Mouse (Mus musculus): ENCODE data around the gene Fam110a. TPM values are rescaled to one million over a fixed set of nuclear protein-coding genes. Genes with fewer than 3 reads are reported as not detected.

Fam110a gene
- polyA plus RNA-seq, 1 experiment: 8.9 TPM

- WGBS: 17% methylated on average over 35 of the region's 35 CpGs
- DNase-seq: peak; percentile 57 to 76
- TF ChIP-seq CTCF (IDR thresholded peaks at IDR 0.05; ENCODE audit: borderline replicate concordance, insufficient read depth, low read depth, low read length): peak; percentile 80
- no peak for TF ChIP-seq POLR2A (IDR thresholded peaks at IDR 0.05; ENCODE audit: borderline replicate concordance, insufficient read depth, low read length)
These were observed 16.5 kb upstream of the Fam110a start, which contains the start of gene Slc52a3 for GRCm38 (mm10) chr2:151996229-151997189. TSS of gene Slc52a3 (plus strand) at chr2:151996511.

GRCm38 (mm10) chr2:151994350-151995122 lies 14.5 kb upstream of the Fam110a start:
- DNase-seq: peak; percentile 54 to 80
- H3K4me3 ChIP-seq (replicated peaks; ENCODE audit: insufficient read depth, low read depth, low read length): no peak overlapping the region
- H3K27ac ChIP-seq (ENCODE audit: insufficient read depth, low read length): no peak overlapping the region
- TF ChIP-seq CTCF (IDR thresholded peaks at IDR 0.05; ENCODE audit: borderline replicate concordance, insufficient read depth, low read depth, low read length) (peak; percentile 92), POLR2A (IDR thresholded peaks at IDR 0.05; ENCODE audit: borderline replicate concordance, insufficient read depth, low read length) (no peak)
- H3K27me3 ChIP-seq (ENCODE audit: control insufficient read depth, insufficient read depth, low read length): no peaks in the 10 kb centered on the region; the same call in 1 of the 2 replicates
- WGBS: 21% methylated on average over 22 of the region's 22 CpGs
- H3K4me1 ChIP-seq (ENCODE audit: control insufficient read depth, insufficient read depth, low read length): peaks cover 5% of the 10 kb centered on the region; the same call in 1 of the 2 replicates

More at GRCm38 (mm10) chr2:151996229-151997189, 16.5 kb upstream of the Fam110a start, which contains the start of gene Slc52a3:
- no peak within 1 kb of the TSS for H3K27ac ChIP-seq (ENCODE audit: insufficient read depth, low read length)
- no peak within 1 kb of the TSS for H3K4me3 ChIP-seq (replicated peaks; ENCODE audit: insufficient read depth, low read depth, low read length)
- no peaks in the 10 kb centered on the region; the same call in 1 of the 2 replicates for H3K27me3 ChIP-seq (ENCODE audit: control insufficient read depth, insufficient read depth, low read length)
- H3K4me1 ChIP-seq (ENCODE audit: control insufficient read depth, insufficient read depth, low read length): no peaks in the 10 kb centered on the region; the same call in 1 of the 2 replicates

- DNase-seq: no peak
- WGBS: 35% methylated on average over 5 of the region's 5 CpGs
- Histone ChIP-seq H3K27me3 (ENCODE audit: control insufficient read depth, insufficient read depth, low read length) (no peaks in the 10 kb centered on the region), H3K4me1 (ENCODE audit: control insufficient read depth, insufficient read depth, low read length) (peaks cover 5% of the 10 kb centered on the region; the same call in 1 of the 2 replicates), H3K27ac (ENCODE audit: insufficient read depth, low read length) (no peak overlapping the region), H3K4me3 (replicated peaks; ENCODE audit: insufficient read depth, low read depth, low read length) (no peak overlapping the region)
- TF ChIP-seq CTCF (IDR thresholded peaks at IDR 0.05; ENCODE audit: borderline replicate concordance, insufficient read depth, low read depth, low read length) (no peak), POLR2A (IDR thresholded peaks at IDR 0.05; ENCODE audit: borderline replicate concordance, insufficient read depth, low read length) (no peak)
These were observed 11.4 kb upstream of the Fam110a start for GRCm38 (mm10) chr2:151991446-151991845.

- Histone ChIP-seq H3K27ac (ENCODE audit: insufficient read depth, low read length) (no peak overlapping the region), H3K27me3 (ENCODE audit: control insufficient read depth, insufficient read depth, low read length) (no peaks in the 10 kb centered on the region), H3K4me3 (replicated peaks; ENCODE audit: insufficient read depth, low read depth, low read length) (no peak overlapping the region), H3K4me1 (ENCODE audit: control insufficient read depth, insufficient read depth, low read length) (peaks cover 5% of the 10 kb centered on the region; the same call in 1 of the 2 replicates)
- no peak for TF ChIP-seq POLR2A (IDR thresholded peaks at IDR 0.05; ENCODE audit: borderline replicate concordance, insufficient read depth, low read length)
- no peak for TF ChIP-seq CTCF (IDR thresholded peaks at IDR 0.05; ENCODE audit: borderline replicate concordance, insufficient read depth, low read depth, low read length)
- DNase-seq: peak in 1 of 2 experiments; percentile 58
- WGBS: 12% methylated on average over 1 of the region's 1 CpGs
These were observed 11.0 kb upstream of the Fam110a start for GRCm38 (mm10) chr2:151990985-151991394.

- Histone ChIP-seq H3K4me1 (ENCODE audit: control insufficient read depth, insufficient read depth, low read length) (peaks cover 5% of the 10 kb centered on the region; the same call in 1 of the 2 replicates), H3K27me3 (ENCODE audit: control insufficient read depth, insufficient read depth, low read length) (no peaks in the 10 kb centered on the region), H3K27ac (ENCODE audit: insufficient read depth, low read length) (no peak overlapping the region), H3K4me3 (replicated peaks; ENCODE audit: insufficient read depth, low read depth, low read length) (no peak overlapping the region)
- TF ChIP-seq CTCF (IDR thresholded peaks at IDR 0.05; ENCODE audit: borderline replicate concordance, insufficient read depth, low read depth, low read length): no peak
- no peak for TF ChIP-seq POLR2A (IDR thresholded peaks at IDR 0.05; ENCODE audit: borderline replicate concordance, insufficient read depth, low read length)
- WGBS: 82% methylated on average over 2 of the region's 2 CpGs
- no peak for DNase-seq
These were observed 9.0 kb upstream of the Fam110a start for GRCm38 (mm10) chr2:151988978-151989377.

GRCm38 (mm10) chr2:151986958-151987357 lies 6.9 kb upstream of the Fam110a start:
- 87% methylated on average over 8 of the region's 8 CpGs for WGBS
- Histone ChIP-seq H3K27ac (ENCODE audit: insufficient read depth, low read length) (no peak overlapping the region), H3K4me3 (replicated peaks; ENCODE audit: insufficient read depth, low read depth, low read length) (no peak overlapping the region), H3K27me3 (ENCODE audit: control insufficient read depth, insufficient read depth, low read length) (no peaks in the 10 kb centered on the region), H3K4me1 (ENCODE audit: control insufficient read depth, insufficient read depth, low read length) (peaks cover 5% of the 10 kb centered on the region; the same call in 1 of the 2 replicates)
- no peak for TF ChIP-seq CTCF (IDR thresholded peaks at IDR 0.05; ENCODE audit: borderline replicate concordance, insufficient read depth, low read depth, low read length)
- no peak for TF ChIP-seq POLR2A (IDR thresholded peaks at IDR 0.05; ENCODE audit: borderline replicate concordance, insufficient read depth, low read length)
- no peak for DNase-seq

- 73% methylated on average over 7 of the region's 7 CpGs for WGBS
- H3K4me3 ChIP-seq (replicated peaks; ENCODE audit: insufficient read depth, low read depth, low read length): no peak overlapping the region
These were observed 5.6 kb upstream of the Fam110a start for GRCm38 (mm10) chr2:151985426-151986172.

More at GRCm38 (mm10) chr2:151985426-151986172, 5.6 kb upstream of the Fam110a start:
- Histone ChIP-seq H3K27me3 (ENCODE audit: control insufficient read depth, insufficient read depth, low read length) (no peaks in the 10 kb centered on the region), H3K27ac (ENCODE audit: insufficient read depth, low read length) (no peak overlapping the region), H3K4me1 (ENCODE audit: control insufficient read depth, insufficient read depth, low read length) (peaks cover under 1% of the 10 kb centered on the region; the same call in 1 of the 2 replicates)
- no peak for DNase-seq
- TF ChIP-seq POLR2A (IDR thresholded peaks at IDR 0.05; ENCODE audit: borderline replicate concordance, insufficient read depth, low read length): no peak
- no peak for TF ChIP-seq CTCF (IDR thresholded peaks at IDR 0.05; ENCODE audit: borderline replicate concordance, insufficient read depth, low read depth, low read length)

Data from cerebellum, adult 2 months (tissue).